Mouse (Mus musculus): Measurements from ENCODE around the gene Pigw. TPM values are rescaled to one million over a fixed set of nuclear protein-coding genes. Genes with fewer than 3 reads are reported as not detected.

Pigw gene
- 1.0 and 1.5 TPM in 2 replicates for total RNA-seq (2023)

GRCm38 (mm10) chr11:84879772-84880464, at the start of gene Pigw, which contains the start of gene Myo19:
Pigw (minus strand) TSS chr11:84880285.
Myo19 (plus strand) TSS chr11:84880148.

GRCm38 (mm10) chr11:84916053-84916702, 36.1 kb upstream of the Pigw start, which contains the start of gene Znhit3:
Znhit3 (minus strand) TSS chr11:84916366.

GRCm38 (mm10) chr11:84870337-84871043, 9.6 kb downstream of the Pigw start, which contains the start of gene Ggnbp2:
Ggnbp2 (minus strand) TSS chr11:84870817.

GRCm38 (mm10) chr11:84828516-84829399, 51.3 kb downstream of the Pigw start, which contains the start of gene Dhrs11:
Dhrs11 (minus strand) TSS chr11:84828994.

Other genes starting within 250 kb of the Pigw start
- gene Mrm1, start 60.8 kb downstream of the Pigw start, total RNA-seq (2023) = 3.2 and 5.7 TPM in 2 replicates
- gene Dhrs11, start 51.3 kb downstream of the Pigw start, total RNA-seq (2023) = 28.5 and 36.3 TPM in 2 replicates
- 148 and 178 TPM in 2 replicates for gene Ggnbp2, start 9.5 kb downstream of the Pigw start, total RNA-seq (2023)
- gene Myo19, start 137 bp downstream of the Pigw start, total RNA-seq (2023) = 1.6 and 1.8 TPM in 2 replicates
- 9.7 and 13.4 TPM in 2 replicates for gene Znhit3, start 36.1 kb upstream of the Pigw start, total RNA-seq (2023)
- gene Car4, start 77.5 kb upstream of the Pigw start, total RNA-seq (2023) = not detected in 2 replicates

Measured in neutrophil, adult 65 days (primary cell).